ENCODE assay signal across 8 mouse cellular contexts in the genomic region with DNA sequence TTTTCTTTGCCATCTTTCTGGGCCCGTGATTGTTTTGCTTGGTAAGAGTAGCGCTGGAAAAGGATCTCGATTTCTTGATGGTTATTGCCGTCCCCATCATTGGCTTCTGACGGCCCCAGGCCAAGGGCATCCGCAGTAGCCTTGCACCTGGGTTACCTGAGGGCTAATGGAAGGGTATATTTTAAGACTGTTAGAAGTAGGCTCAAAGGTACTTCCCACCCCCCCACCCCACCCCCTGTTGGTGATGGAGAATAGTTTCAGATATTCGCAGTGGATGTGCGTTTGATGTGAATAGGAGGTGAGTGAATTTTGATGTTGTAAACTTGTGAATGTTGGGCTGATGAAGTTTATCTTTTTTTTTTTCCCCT.
A peak's percentile ranks its signal among the peaks of the same experiment; 100 is the strongest.
DNase-seq lines count a peak whose midpoint lies in the region; ATAC-seq and TF ChIP-seq lines count a peak whose summit lies in the region.

No protein-coding gene starts in this region.

- H3K4me2 ChIP-seq in liver, embryonic 11.5 days = peak overlapping the region; percentile 91

- DNase-seq in gastrocnemius, adult 2 months = no peak
- no peak for DNase-seq in gastrocnemius, postnatal 10 days
- no peak for DNase-seq in thymus, adult 2 months
- DNase-seq in thymus, postnatal 25 days = no peak
- DNase-seq in liver, embryonic 11.5 days (ENCODE audit: low spot score) = no peak
- no peak for DNase-seq in right cerebral cortex, adult 2 months (ENCODE audit: low spot score in 2 of 2)
- no peak for DNase-seq in adrenal gland, postnatal 4 days (ENCODE audit: low spot score in 2 of 2)

- TF ChIP-seq POLR2A in thymus, adult 2 months (IDR thresholded peaks at IDR 0.05; ENCODE audit: control insufficient read depth, extremely low read depth, insufficient read depth, low read length, poor library complexity) = no peak

- peak overlapping the region; percentile 88 for H3K9ac ChIP-seq in liver, embryonic 11.5 days (ENCODE audit: low read depth, low read length)

- 9% methylated on average over 8 of the region's 8 CpGs for WGBS in thymus, adult 2 months
- 3% methylated on average over 8 of the region's 8 CpGs for WGBS in liver, embryonic 11.5 days

- H3K4me1 ChIP-seq in thymus, adult 2 months (replicated peaks; ENCODE audit: control insufficient read depth, insufficient read depth, low read length) = peaks cover 8% of the 10 kb centered on the region
- peaks cover 7% of the 10 kb centered on the region for H3K4me1 ChIP-seq in liver, embryonic 11.5 days (replicated peaks; ENCODE audit: control insufficient read depth, insufficient read depth, low read length)

- peak overlapping the region; percentile 84 for H3K4me3 ChIP-seq in gastrocnemius, adult 2 months
- peak overlapping the region; percentile 100 for H3K4me3 ChIP-seq in thymus, adult 2 months (ENCODE audit: control insufficient read depth, insufficient read depth, low read length)
- peak overlapping the region; percentile 89 for H3K4me3 ChIP-seq in liver, embryonic 11.5 days (ENCODE audit: low read depth, low read length)

- H3K36me3 ChIP-seq in thymus, adult 2 months (ENCODE audit: control insufficient read depth, insufficient read depth, low read length) = no peaks in the 10 kb centered on the region
- H3K36me3 ChIP-seq in liver, embryonic 11.5 days (ENCODE audit: control insufficient read depth, insufficient read depth, low read length) = no peaks in the 10 kb centered on the region

- no peak for ATAC-seq in liver, embryonic 11.5 days (replicated peaks; ENCODE audit: low FRiP score)
- no peak for ATAC-seq in megakaryocyte-erythroid progenitor cell, adult 5-6 weeks (replicated peaks; ENCODE audit: low FRiP score, low TSS enrichment, poor library complexity, severe bottlenecking)

- H3K27me3 ChIP-seq in thymus, adult 2 months (ENCODE audit: control insufficient read depth, insufficient read depth, low read length) = no peaks in the 10 kb centered on the region
- H3K27me3 ChIP-seq in liver, embryonic 11.5 days (replicated peaks; ENCODE audit: control insufficient read depth, insufficient read depth, low read length) = no peaks in the 10 kb centered on the region

- H3K9me3 ChIP-seq in liver, embryonic 11.5 days (ENCODE audit: control insufficient read depth, low read length) = no peaks in the 10 kb centered on the region

- peak; percentile 3; the same call in 1 of the 2 replicates for TF ChIP-seq CTCF in gastrocnemius, adult 2 months (IDR thresholded peaks at IDR 0.05)
- TF ChIP-seq CTCF in thymus, adult 2 months (IDR thresholded peaks at IDR 0.05; ENCODE audit: borderline replicate concordance, control insufficient read depth, extremely low read depth, insufficient read depth, low read length, poor library complexity) = no peak

- intact Hi-C loops in gastrocnemius, adult 2 months (cut with DNase I) = loop anchor here (5.0 kb wide), 2 partner anchors 209 to 324 kb away; partner anchors contain the start of gene Smim20

- peak overlapping the region; percentile 99 for H3K27ac ChIP-seq in gastrocnemius, adult 2 months
- H3K27ac ChIP-seq in thymus, adult 2 months (ENCODE audit: control insufficient read depth, insufficient read depth, low read length) = no peak overlapping the region; the same call in 1 of the 2 replicates
- H3K27ac ChIP-seq in liver, embryonic 11.5 days (ENCODE audit: low read depth, low read length) = no peak overlapping the region
